Mouse (Mus musculus): Measurements from ENCODE around the gene Rassf8. TPM values are rescaled to one million over a fixed set of nuclear protein-coding genes. Genes with fewer than 3 reads are reported as not detected.

Gene Rassf8
- polyA plus RNA-seq, 1 experiment: 15.7 TPM

- DNase-seq (ENCODE audit: low read depth): no peak
- TF ChIP-seq POLR2A (IDR thresholded peaks at IDR 0.05; ENCODE audit: borderline replicate concordance, extremely low read depth, insufficient read depth, insufficient read length, poor library complexity, severe bottlenecking): no peak
- TF ChIP-seq CTCF (IDR thresholded peaks at IDR 0.05; ENCODE audit: borderline replicate concordance, extremely low read depth, insufficient read depth, insufficient read length): no peak
Observed at GRCm38 (mm10) chr6:145853356-145854079, 107.0 kb downstream of the Rassf8 start.

GRCm38 (mm10) chr6:145854756-145855155 lies 108.2 kb downstream of the Rassf8 start:
- no peak for DNase-seq (ENCODE audit: low read depth)

GRCm38 (mm10) chr6:145855720-145856551 lies 109.4 kb downstream of the Rassf8 start:
- TF ChIP-seq CTCF (IDR thresholded peaks at IDR 0.05; ENCODE audit: borderline replicate concordance, extremely low read depth, insufficient read depth, insufficient read length) (no peak), POLR2A (IDR thresholded peaks at IDR 0.05; ENCODE audit: borderline replicate concordance, extremely low read depth, insufficient read depth, insufficient read length, poor library complexity, severe bottlenecking) (no peak)
- peak; percentile 99 for DNase-seq (ENCODE audit: low read depth)

More at GRCm38 (mm10) chr6:145854756-145855155, 108.2 kb downstream of the Rassf8 start:
- TF ChIP-seq CTCF (IDR thresholded peaks at IDR 0.05; ENCODE audit: borderline replicate concordance, extremely low read depth, insufficient read depth, insufficient read length) (no peak), POLR2A (IDR thresholded peaks at IDR 0.05; ENCODE audit: borderline replicate concordance, extremely low read depth, insufficient read depth, insufficient read length, poor library complexity, severe bottlenecking) (no peak)

- no peak for TF ChIP-seq CTCF (IDR thresholded peaks at IDR 0.05; ENCODE audit: borderline replicate concordance, extremely low read depth, insufficient read depth, insufficient read length)
- no peak for TF ChIP-seq POLR2A (IDR thresholded peaks at IDR 0.05; ENCODE audit: borderline replicate concordance, extremely low read depth, insufficient read depth, insufficient read length, poor library complexity, severe bottlenecking)
Observed at GRCm38 (mm10) chr6:145857428-145857827, 110.9 kb downstream of the Rassf8 start.

GRCm38 (mm10) chr6:145858414-145858813 lies 111.9 kb downstream of the Rassf8 start:
- TF ChIP-seq CTCF (IDR thresholded peaks at IDR 0.05; ENCODE audit: borderline replicate concordance, extremely low read depth, insufficient read depth, insufficient read length) (no peak), POLR2A (IDR thresholded peaks at IDR 0.05; ENCODE audit: borderline replicate concordance, extremely low read depth, insufficient read depth, insufficient read length, poor library complexity, severe bottlenecking) (no peak)

More at GRCm38 (mm10) chr6:145857428-145857827, 110.9 kb downstream of the Rassf8 start:
- no peak for DNase-seq (ENCODE audit: low read depth)

GRCm38 (mm10) chr6:145860350-145860749 lies 113.8 kb downstream of the Rassf8 start:
- no peak for DNase-seq (ENCODE audit: low read depth)
- no peak for TF ChIP-seq POLR2A (IDR thresholded peaks at IDR 0.05; ENCODE audit: borderline replicate concordance, extremely low read depth, insufficient read depth, insufficient read length, poor library complexity, severe bottlenecking)
- no peak for TF ChIP-seq CTCF (IDR thresholded peaks at IDR 0.05; ENCODE audit: borderline replicate concordance, extremely low read depth, insufficient read depth, insufficient read length)

More at GRCm38 (mm10) chr6:145858414-145858813, 111.9 kb downstream of the Rassf8 start:
- DNase-seq (ENCODE audit: low read depth): no peak

- DNase-seq (ENCODE audit: low read depth): no peak
- TF ChIP-seq CTCF (IDR thresholded peaks at IDR 0.05; ENCODE audit: borderline replicate concordance, extremely low read depth, insufficient read depth, insufficient read length): no peak
- no peak for TF ChIP-seq POLR2A (IDR thresholded peaks at IDR 0.05; ENCODE audit: borderline replicate concordance, extremely low read depth, insufficient read depth, insufficient read length, poor library complexity, severe bottlenecking)
Observed at GRCm38 (mm10) chr6:145861462-145862227, 115.1 kb downstream of the Rassf8 start.

- TF ChIP-seq CTCF (IDR thresholded peaks at IDR 0.05; ENCODE audit: borderline replicate concordance, extremely low read depth, insufficient read depth, insufficient read length) (no peak), POLR2A (IDR thresholded peaks at IDR 0.05; ENCODE audit: borderline replicate concordance, extremely low read depth, insufficient read depth, insufficient read length, poor library complexity, severe bottlenecking) (no peak)
- peak; percentile 11 for DNase-seq (ENCODE audit: low read depth)
Observed at GRCm38 (mm10) chr6:145862321-145862720, 115.8 kb downstream of the Rassf8 start.

GRCm38 (mm10) chr6:145862739-145863064 lies 116.2 kb downstream of the Rassf8 start:
- DNase-seq (ENCODE audit: low read depth): no peak
- TF ChIP-seq CTCF (IDR thresholded peaks at IDR 0.05; ENCODE audit: borderline replicate concordance, extremely low read depth, insufficient read depth, insufficient read length): no peak
- no peak for TF ChIP-seq POLR2A (IDR thresholded peaks at IDR 0.05; ENCODE audit: borderline replicate concordance, extremely low read depth, insufficient read depth, insufficient read length, poor library complexity, severe bottlenecking)

GRCm38 (mm10) chr6:145863065-145863971 lies 116.8 kb downstream of the Rassf8 start:
- peak; percentile 88 for DNase-seq (ENCODE audit: low read depth)
- no peak for TF ChIP-seq POLR2A (IDR thresholded peaks at IDR 0.05; ENCODE audit: borderline replicate concordance, extremely low read depth, insufficient read depth, insufficient read length, poor library complexity, severe bottlenecking)
- no peak for TF ChIP-seq CTCF (IDR thresholded peaks at IDR 0.05; ENCODE audit: borderline replicate concordance, extremely low read depth, insufficient read depth, insufficient read length)
